Mouse (Mus musculus): ENCODE data around the gene Ighmbp2. TPM values are rescaled to one million over a fixed set of nuclear protein-coding genes. Genes with fewer than 3 reads are reported as not detected.

Ighmbp2 gene
- total and polyA plus RNA-seq, 3 experiments: 2.2 to 2.8 (median 2.3) TPM

GRCm38 (mm10) chr19:3275744-3276365, 7.0 kb downstream of the Ighmbp2 start:
- 92% methylated on average over 3 of the region's 3 CpGs for WGBS
- H3K27ac ChIP-seq: no peak overlapping the region
- H3K27me3 ChIP-seq (ENCODE audit: control insufficient read depth, insufficient read depth, low read length): no peaks in the 10 kb centered on the region
- no peaks in the 10 kb centered on the region for H3K4me1 ChIP-seq (ENCODE audit: control insufficient read depth, insufficient read depth, low read length)
- H3K9ac ChIP-seq (ENCODE audit: low read depth, low read length): no peak overlapping the region
- intact Hi-C loops (cut with DNase I): no loop called here
- TF ChIP-seq CTCF (IDR thresholded peaks at IDR 0.05): no peak
- no peak for TF ChIP-seq POLR2A (IDR thresholded peaks at IDR 0.05; ENCODE audit: insufficient read depth, low read depth, low read length)
- TF ChIP-seq EP300 (IDR thresholded peaks at IDR 0.05; ENCODE audit: insufficient read depth, low read depth, low read length): no peak
- H3K79me2 ChIP-seq (replicated peaks; ENCODE audit: control insufficient read depth, insufficient read depth, low read length): no peaks in the 10 kb centered on the region
- H3K36me3 ChIP-seq (ENCODE audit: control insufficient read depth, insufficient read depth, low read length): no peaks in the 10 kb centered on the region
- no peak overlapping the region for H3K4me3 ChIP-seq
- no peak for DNase-seq

DNA sequence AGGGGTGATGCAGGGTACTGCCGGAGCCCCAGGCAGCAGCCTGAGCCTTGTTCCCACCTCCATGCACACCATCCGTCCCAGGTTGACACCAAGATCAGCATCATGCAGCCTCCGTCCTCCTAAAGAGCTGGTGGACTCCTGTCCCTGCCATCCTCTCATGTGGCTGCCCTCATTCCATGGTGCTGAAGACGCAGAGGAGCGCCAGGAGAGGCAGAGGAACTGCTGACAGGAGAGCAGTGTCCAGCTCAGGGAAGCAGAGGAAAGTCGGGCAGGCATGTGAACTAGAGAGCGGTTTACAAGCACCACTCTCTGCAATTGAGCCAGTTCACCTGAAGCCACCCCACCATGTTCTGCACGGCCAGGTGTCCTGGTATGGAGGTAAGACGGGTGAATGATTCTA, 9.5 kb downstream of the Ighmbp2 start:
- Histone ChIP-seq H3K27ac (no peak overlapping the region), H3K36me3 (ENCODE audit: control insufficient read depth, insufficient read depth, low read length) (no peaks in the 10 kb centered on the region), H3K27me3 (ENCODE audit: control insufficient read depth, insufficient read depth, low read length) (no peaks in the 10 kb centered on the region), H3K4me1 (ENCODE audit: control insufficient read depth, insufficient read depth, low read length) (no peaks in the 10 kb centered on the region), H3K9ac (ENCODE audit: low read depth, low read length) (no peak overlapping the region), H3K79me2 (replicated peaks; ENCODE audit: control insufficient read depth, insufficient read depth, low read length) (no peaks in the 10 kb centered on the region), H3K4me3 (no peak overlapping the region)
- 93% methylated on average over 9 of the region's 9 CpGs for WGBS
- DNase-seq: peak in 1 of 2 experiments; percentile 7
- TF ChIP-seq CTCF (IDR thresholded peaks at IDR 0.05) (no peak), EP300 (IDR thresholded peaks at IDR 0.05; ENCODE audit: insufficient read depth, low read depth, low read length) (no peak), POLR2A (IDR thresholded peaks at IDR 0.05; ENCODE audit: insufficient read depth, low read depth, low read length) (no peak)
- intact Hi-C loops (cut with DNase I): no loop called here

DNA sequence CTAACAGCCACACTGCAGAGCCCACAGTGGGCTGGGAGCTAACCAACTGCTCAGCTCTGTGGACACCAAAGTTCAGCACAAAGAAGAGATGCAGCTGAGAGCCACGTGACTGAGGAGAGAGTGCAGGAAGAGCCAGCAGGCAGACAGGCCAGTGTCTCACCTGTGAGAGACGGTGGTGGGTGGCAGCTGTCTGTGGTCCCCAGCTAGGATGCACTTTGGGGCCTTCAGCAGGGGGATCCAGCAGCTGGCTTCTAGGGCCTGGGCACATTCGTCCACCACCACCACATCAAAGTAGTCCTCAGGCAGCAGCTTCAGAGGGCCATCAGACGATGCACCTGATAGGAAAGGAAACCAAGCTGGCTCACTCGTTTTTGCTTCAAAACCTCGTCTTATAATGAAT, 11.5 kb downstream of the Ighmbp2 start:
- no peak overlapping the region for H3K9ac ChIP-seq (ENCODE audit: low read depth, low read length)
- no peaks in the 10 kb centered on the region for H3K27me3 ChIP-seq (ENCODE audit: control insufficient read depth, insufficient read depth, low read length)
- H3K36me3 ChIP-seq (ENCODE audit: control insufficient read depth, insufficient read depth, low read length): no peaks in the 10 kb centered on the region
- WGBS: 86% methylated on average over 6 of the region's 6 CpGs
- no peaks in the 10 kb centered on the region for H3K79me2 ChIP-seq (replicated peaks; ENCODE audit: control insufficient read depth, insufficient read depth, low read length)
- TF ChIP-seq EP300 (IDR thresholded peaks at IDR 0.05; ENCODE audit: insufficient read depth, low read depth, low read length) (no peak), POLR2A (IDR thresholded peaks at IDR 0.05; ENCODE audit: insufficient read depth, low read depth, low read length) (no peak), CTCF (IDR thresholded peaks at IDR 0.05) (no peak)
- H3K4me3 ChIP-seq: no peak overlapping the region
- no peak overlapping the region for H3K27ac ChIP-seq
- DNase-seq: peak in 1 of 2 experiments; percentile 10
- intact Hi-C loops (cut with DNase I): no loop called here
- no peaks in the 10 kb centered on the region for H3K4me1 ChIP-seq (ENCODE audit: control insufficient read depth, insufficient read depth, low read length)

DNA sequence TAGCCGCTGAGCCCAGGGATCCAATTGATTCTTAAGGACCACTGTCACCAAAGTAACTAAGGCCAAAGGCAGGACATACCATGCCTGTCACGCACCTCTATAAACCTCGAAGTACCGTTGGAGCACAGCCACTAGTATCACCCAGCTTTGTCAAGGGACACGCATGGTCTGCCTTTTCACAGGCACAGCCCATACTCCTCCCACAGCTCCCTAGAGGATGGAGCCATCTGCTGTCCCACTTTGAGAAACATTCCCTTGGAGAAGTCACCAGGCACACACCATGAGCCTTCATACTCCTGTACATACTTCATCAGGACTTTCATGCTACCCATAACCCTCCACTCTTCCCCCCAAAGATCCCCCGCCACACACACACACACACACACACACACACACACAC, 13.0 kb downstream of the Ighmbp2 start:
- DNase-seq: peak in 1 of 2 experiments; percentile 8
- Histone ChIP-seq H3K79me2 (replicated peaks; ENCODE audit: control insufficient read depth, insufficient read depth, low read length) (no peaks in the 10 kb centered on the region), H3K4me1 (ENCODE audit: control insufficient read depth, insufficient read depth, low read length) (no peaks in the 10 kb centered on the region), H3K27ac (no peak overlapping the region), H3K4me3 (no peak overlapping the region), H3K27me3 (ENCODE audit: control insufficient read depth, insufficient read depth, low read length) (no peaks in the 10 kb centered on the region), H3K9ac (ENCODE audit: low read depth, low read length) (no peak overlapping the region), H3K36me3 (ENCODE audit: control insufficient read depth, insufficient read depth, low read length) (no peaks in the 10 kb centered on the region)
- TF ChIP-seq EP300 (IDR thresholded peaks at IDR 0.05; ENCODE audit: insufficient read depth, low read depth, low read length): no peak
- intact Hi-C loops (cut with DNase I): no loop called here
- 90% methylated on average over 6 of the region's 6 CpGs for WGBS

DNA sequence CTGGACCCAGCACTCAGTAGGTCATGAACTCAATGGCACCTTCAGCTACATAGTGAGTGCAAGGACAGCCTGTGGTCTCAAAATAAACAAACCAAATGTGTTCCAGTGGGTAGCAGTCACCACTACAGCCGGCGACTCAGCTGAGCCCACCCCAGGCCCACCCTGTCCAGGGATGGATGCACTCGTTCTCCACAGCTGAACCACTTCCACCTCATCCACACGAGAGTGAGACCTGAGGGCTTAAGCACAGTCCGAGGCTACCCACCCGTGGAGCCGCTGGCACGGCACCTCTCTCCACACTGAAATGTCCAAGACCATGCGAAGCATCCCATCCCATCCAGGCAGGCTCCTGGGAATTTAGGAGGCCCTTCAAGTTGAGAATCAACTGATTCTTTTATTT, 13.5 kb downstream of the Ighmbp2 start:
- 90% methylated on average over 9 of the region's 9 CpGs for WGBS
- TF ChIP-seq EP300 (IDR thresholded peaks at IDR 0.05; ENCODE audit: insufficient read depth, low read depth, low read length) (no peak), POLR2A (IDR thresholded peaks at IDR 0.05; ENCODE audit: insufficient read depth, low read depth, low read length) (no peak), CTCF (IDR thresholded peaks at IDR 0.05) (no peak)
- DNase-seq: peak in 1 of 2 experiments; percentile 8

DNA sequence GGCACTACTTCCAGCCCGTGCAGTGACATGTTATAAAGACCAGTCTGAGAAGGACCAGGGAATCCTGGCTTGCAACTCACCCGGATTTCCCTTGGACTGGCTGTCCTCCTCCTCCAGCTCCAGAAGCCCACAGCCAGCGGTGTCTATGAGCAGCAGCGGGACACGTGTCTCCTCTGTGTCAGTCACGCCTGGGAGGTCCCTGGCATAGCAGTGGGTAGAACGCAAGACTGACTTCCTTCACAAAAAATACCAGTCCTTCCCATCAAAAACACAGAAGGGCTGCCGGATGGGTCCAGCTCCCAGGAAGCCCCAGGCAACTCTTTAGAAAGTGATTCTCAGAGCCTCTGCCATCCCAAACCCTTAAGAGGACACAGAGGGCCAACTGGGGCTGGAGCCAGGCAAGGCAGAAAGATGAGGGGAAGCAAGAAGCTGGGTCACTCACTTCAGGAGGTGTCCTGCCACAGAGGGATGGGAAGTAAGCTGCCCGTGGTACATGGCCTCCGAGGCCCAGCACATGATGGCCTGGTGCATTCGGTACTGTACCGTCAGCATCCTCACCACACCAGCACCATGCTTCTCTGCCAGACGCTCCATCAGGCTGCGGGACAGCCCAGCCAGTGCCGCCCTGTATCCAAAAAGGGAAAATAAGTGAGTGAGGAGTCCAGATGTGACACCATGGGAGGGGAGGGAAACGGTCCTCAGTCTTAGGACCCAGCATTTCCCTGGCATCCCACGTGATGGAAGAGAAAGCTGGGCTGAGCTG, 14.4 kb downstream of the Ighmbp2 start:
- 93% methylated on average over 17 of the region's 17 CpGs for WGBS
- DNase-seq: peak in 1 of 2 experiments; percentile 13
- no peaks in the 10 kb centered on the region for H3K4me1 ChIP-seq (ENCODE audit: control insufficient read depth, insufficient read depth, low read length)
- no peaks in the 10 kb centered on the region for H3K27me3 ChIP-seq (ENCODE audit: control insufficient read depth, insufficient read depth, low read length)
- no peak overlapping the region for H3K4me3 ChIP-seq
- no peaks in the 10 kb centered on the region for H3K36me3 ChIP-seq (ENCODE audit: control insufficient read depth, insufficient read depth, low read length)
- no peaks in the 10 kb centered on the region for H3K79me2 ChIP-seq (replicated peaks; ENCODE audit: control insufficient read depth, insufficient read depth, low read length)
- H3K9ac ChIP-seq (ENCODE audit: low read depth, low read length): no peak overlapping the region
- TF ChIP-seq POLR2A (IDR thresholded peaks at IDR 0.05; ENCODE audit: insufficient read depth, low read depth, low read length) (no peak), CTCF (IDR thresholded peaks at IDR 0.05) (no peak), EP300 (IDR thresholded peaks at IDR 0.05; ENCODE audit: insufficient read depth, low read depth, low read length) (no peak)
- H3K27ac ChIP-seq: no peak overlapping the region
- intact Hi-C loops (cut with DNase I): no loop called here

More for the DNA sequence above, 13.5 kb downstream of the Ighmbp2 start:
- Histone ChIP-seq H3K4me3 (no peak overlapping the region), H3K36me3 (ENCODE audit: control insufficient read depth, insufficient read depth, low read length) (no peaks in the 10 kb centered on the region), H3K4me1 (ENCODE audit: control insufficient read depth, insufficient read depth, low read length) (no peaks in the 10 kb centered on the region), H3K27ac (no peak overlapping the region), H3K79me2 (replicated peaks; ENCODE audit: control insufficient read depth, insufficient read depth, low read length) (no peaks in the 10 kb centered on the region), H3K27me3 (ENCODE audit: control insufficient read depth, insufficient read depth, low read length) (no peaks in the 10 kb centered on the region), H3K9ac (ENCODE audit: low read depth, low read length) (no peak overlapping the region)
- intact Hi-C loops (cut with DNase I): no loop called here

Data from heart, adult 2 months (tissue).